Mouse (Mus musculus): ENCODE data around the gene Pla2g4a.

GRCm38 (mm10) chr1:149922219-149922618 lies 38.9 kb downstream of the Pla2g4a start:
- TF ChIP-seq CTCF (IDR thresholded peaks at IDR 0.05; ENCODE audit: low read depth, low read length), result no peak
- no peak for TF ChIP-seq POLR2A (IDR thresholded peaks at IDR 0.05; ENCODE audit: extremely low read depth, insufficient read depth, low read length)

All from liver, adult 2 months (tissue).